Mouse (Mus musculus) gastrocnemius, adult 18-20 months (tissue): ENCODE measurements around the gene Olfr866. TPM values are rescaled to one million over a fixed set of nuclear protein-coding genes. Genes with fewer than 3 reads are reported as not detected.

ENCODE experiments used
- DNase-seq: peaks from one replicate; pipeline ENCODE4 v3.0.0; 2021; ENCODE audit warnings: low spot score
- long read RNA-seq, 2 experiments: library from polyadenylated mRNA; stranded (forward); transcript quantifications; one replicate each; pipeline ENCODE4 v2.0.0; 2021
- microRNA-seq: library from miRNA; unstranded; fragments of <30 nt; microRNA quantifications from one replicate; pipeline ENCODE4 v1.2.0, GENCODE M21; 2021
- total RNA-seq, 2 experiments: library from RNA; stranded (reverse); gene quantifications; 2 replicates each; pipeline ENCODE4 v1.2.3; 2021

Olfr866 gene
- not detected for total RNA-seq
- long read RNA-seq, experiment 1, result 0 reads
- long read RNA-seq, experiment 2, result 0 reads

- no peak for DNase-seq
Measured at GRCm38 (mm10) chr9:20027935-20028334, at the start of gene Olfr866. TSS of gene Olfr866 (minus strand) at chr9:20028035.

GRCm38 (mm10) chr9:20073523-20074177, 45.8 kb upstream of the Olfr866 start:
- no peak for DNase-seq

GRCm38 (mm10) chr9:20071291-20071690, 43.5 kb upstream of the Olfr866 start:
- DNase-seq, result no peak

GRCm38 (mm10) chr9:20070236-20070635, 42.4 kb upstream of the Olfr866 start:
- no peak for DNase-seq

GRCm38 (mm10) chr9:20057462-20057861, 29.6 kb upstream of the Olfr866 start, which contains the start of gene Olfr867:
TSS of gene Olfr867 (minus strand) at chr9:20057562.
- DNase-seq, result no peak

- no peak for DNase-seq
Measured at GRCm38 (mm10) chr9:20047964-20048363, 20.1 kb upstream of the Olfr866 start.

Small RNA genes within 50 kb of the gene (microRNA-seq; reads per million reads assigned to microRNA genes)
- gene Gm26231 (not detected), gene Gm44395 (not detected)

Other genes starting within 250 kb of the Olfr866 start
- gene Olfr58, start 247.8 kb downstream of the Olfr866 start, total RNA-seq, result not detected
- gene Olfr859, start 223.1 kb downstream of the Olfr866 start, total RNA-seq, result not detected
- not detected for gene Olfr860, start 178.3 kb downstream of the Olfr866 start, total RNA-seq
- not detected for gene Olfr862, start 140.0 kb downstream of the Olfr866 start, total RNA-seq
- not detected for gene Olfr77, start 111.2 kb downstream of the Olfr866 start, total RNA-seq
- gene Olfr867, start 29.5 kb upstream of the Olfr866 start, total RNA-seq, result not detected
- not detected for gene Olfr868, start 70.6 kb upstream of the Olfr866 start, total RNA-seq
- gene Olfr869, start 101.0 kb upstream of the Olfr866 start, total RNA-seq, result not detected
- not detected for gene Olfr870, start 146.0 kb upstream of the Olfr866 start, total RNA-seq
- not detected for gene Olfr871, start 184.2 kb upstream of the Olfr866 start, total RNA-seq
- not detected for gene Olfr872, start 209.1 kb upstream of the Olfr866 start, total RNA-seq